Mouse (Mus musculus) heart, postnatal 4 days (tissue): ENCODE results near the gene Nkapd1. TPM values are rescaled to one million over a fixed set of nuclear protein-coding genes. Genes with fewer than 3 reads are reported as not detected.
"Not testable (repeated sequence)": the region's sequence is repeated elsewhere in the genome, so short reads cannot be mapped to it uniquely, and the experiment has no call there.

Source experiments
- DNase-seq: peaks from one replicate; pipeline ENCODE4 v3.0.0; 2021
- total RNA-seq, 2 experiments: library from RNA; stranded (reverse); gene quantifications; 2 replicates each; pipeline ENCODE4 v1.2.3; 2021

The Nkapd1 gene
- total RNA-seq: 10 to 100 TPM; 19.0 to 20.3 TPM

- DNase-seq: peak; percentile 92
Measured at GRCm38 (mm10) chr9:50616766-50617603, at the start of gene Nkapd1, which contains the start of gene Pih1d2. Gene Nkapd1 (minus strand): TSS chr9:50617464. Gene Pih1d2 (plus strand): TSS chr9:50617321.

DNA sequence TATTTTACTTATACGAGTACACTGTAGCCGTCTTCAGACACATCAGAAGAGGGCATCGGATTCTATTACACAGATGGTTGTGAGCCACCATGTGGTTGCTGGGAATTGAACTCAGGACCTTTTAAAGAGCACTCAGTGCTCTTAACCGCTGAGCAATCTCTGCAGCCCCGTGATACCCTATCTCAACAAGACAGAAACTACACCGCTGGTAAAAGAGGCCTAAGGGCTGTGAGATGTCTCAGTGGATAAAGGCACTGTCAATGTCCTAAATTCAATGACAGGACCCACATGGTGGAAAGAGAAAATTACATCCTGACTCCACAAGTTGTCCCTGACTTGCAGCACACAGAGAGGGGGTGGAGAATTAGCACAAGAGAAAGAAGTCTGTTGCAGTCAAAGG lies 49.2 kb upstream of the Nkapd1 start:
- no peak for DNase-seq

GRCm38 (mm10) chr9:50664826-50665225 lies 47.6 kb upstream of the Nkapd1 start:
- no peak for DNase-seq

DNA sequence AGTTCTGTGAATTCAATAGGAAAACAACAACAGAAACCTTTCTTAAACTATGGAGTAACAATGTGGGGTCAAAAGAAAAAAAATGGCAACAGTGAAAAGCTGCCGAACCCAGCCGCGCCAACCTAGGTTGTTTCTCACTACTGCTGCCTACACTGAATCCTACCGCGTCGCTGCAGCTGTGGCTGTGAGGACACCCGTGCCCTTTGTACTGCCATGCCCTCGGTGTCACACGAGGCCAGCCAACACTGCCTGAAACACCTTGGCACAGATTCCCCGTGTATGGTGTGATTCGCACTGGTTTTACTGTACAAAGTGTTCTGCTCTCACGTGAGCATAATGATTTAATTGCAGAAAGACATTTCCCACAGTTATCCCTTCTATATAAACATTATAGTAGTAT lies 43.2 kb upstream of the Nkapd1 start:
- DNase-seq: peak; percentile 49

DNA sequence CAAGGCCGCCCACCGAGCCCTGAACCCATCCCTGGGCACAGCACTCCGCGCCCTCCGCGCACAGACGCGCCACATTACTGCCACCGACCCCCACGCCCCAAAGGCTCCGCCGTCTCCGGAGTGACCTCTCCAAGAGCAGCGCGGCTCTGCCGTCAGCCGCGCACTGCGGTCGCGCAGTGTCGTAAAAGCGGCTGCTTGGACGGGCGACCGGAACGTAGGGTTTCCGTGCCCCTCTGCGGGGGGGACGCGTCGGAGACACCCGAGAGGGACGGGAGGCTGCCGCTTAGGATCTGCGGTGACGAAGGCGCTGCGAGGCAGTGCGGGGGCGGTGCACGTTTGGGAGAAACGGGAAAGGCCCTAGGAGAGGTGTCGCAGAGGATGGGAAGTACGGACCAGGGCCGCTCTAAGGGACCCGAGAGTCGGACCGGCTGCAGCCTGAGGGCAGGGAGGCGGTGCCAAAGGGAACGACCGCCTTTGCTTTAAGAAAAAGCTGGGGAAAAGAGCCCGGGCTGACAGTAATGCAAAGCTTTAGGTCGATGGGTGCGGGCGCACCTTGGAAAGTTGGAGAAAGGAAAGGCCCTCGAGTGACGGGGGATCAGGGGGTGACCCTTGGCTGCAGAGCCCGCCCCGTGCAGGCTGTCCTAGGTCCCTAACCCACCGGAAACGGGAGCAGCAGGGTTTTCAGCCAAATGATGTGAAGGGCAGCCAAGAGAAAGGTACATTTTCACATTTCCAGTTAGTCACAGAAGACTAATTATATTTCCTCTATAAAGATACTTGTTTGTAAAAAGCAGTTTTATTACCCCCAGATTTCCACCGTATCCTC lies 42.3 kb upstream of the Nkapd1 start, which contains the start of gene Dlat:
Gene Dlat, minus strand, starts transcription at position 389 of the 826 bp plus-strand sequence.
- DNase-seq: peak; percentile 86

DNA sequence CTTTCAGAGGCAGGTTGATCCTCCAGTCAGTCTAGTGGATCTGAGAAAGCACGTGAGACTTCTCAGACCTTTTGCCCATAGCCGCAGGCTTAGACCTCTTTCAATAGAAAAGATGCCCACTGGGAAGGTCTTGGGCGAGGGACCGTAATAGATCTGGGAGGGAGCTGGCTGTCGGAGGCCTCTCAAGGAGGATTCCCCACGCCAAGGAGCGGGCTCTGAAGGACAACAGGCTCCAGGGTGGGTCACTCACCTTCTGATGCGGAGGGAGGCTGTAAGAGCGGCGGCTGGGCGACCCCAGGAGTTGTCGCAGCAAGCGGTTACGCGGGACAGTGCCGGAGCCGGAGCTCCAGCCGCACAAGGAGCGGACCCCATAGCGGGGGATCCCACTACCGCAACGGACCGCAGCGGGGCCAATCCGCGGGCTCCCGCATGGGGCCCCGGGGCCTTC lies 41.7 kb upstream of the Nkapd1 start:
- DNase-seq: no peak

DNA sequence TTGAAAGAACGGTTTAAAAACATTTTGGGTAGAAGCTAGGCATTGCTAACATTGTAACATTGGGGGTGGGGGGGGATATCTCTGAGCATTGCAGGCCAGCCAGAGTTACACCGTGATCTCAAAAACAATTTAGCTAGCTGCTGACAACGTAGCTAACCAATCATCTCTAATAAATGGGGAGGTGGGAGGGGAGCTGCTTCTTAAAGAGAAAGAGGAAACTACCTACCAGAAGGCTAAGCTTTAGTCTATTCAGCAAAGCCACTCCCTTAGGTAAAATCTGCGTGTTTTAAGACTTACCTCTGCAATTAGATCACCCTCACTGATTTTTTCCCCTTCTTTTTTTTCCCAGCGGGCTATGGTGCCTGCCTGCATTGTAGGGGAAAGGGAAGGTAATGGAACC lies 41.1 kb upstream of the Nkapd1 start:
- no peak for DNase-seq

- DNase-seq: no peak
Measured at GRCm38 (mm10) chr9:50650503-50650902, 33.2 kb upstream of the Nkapd1 start.

DNA sequence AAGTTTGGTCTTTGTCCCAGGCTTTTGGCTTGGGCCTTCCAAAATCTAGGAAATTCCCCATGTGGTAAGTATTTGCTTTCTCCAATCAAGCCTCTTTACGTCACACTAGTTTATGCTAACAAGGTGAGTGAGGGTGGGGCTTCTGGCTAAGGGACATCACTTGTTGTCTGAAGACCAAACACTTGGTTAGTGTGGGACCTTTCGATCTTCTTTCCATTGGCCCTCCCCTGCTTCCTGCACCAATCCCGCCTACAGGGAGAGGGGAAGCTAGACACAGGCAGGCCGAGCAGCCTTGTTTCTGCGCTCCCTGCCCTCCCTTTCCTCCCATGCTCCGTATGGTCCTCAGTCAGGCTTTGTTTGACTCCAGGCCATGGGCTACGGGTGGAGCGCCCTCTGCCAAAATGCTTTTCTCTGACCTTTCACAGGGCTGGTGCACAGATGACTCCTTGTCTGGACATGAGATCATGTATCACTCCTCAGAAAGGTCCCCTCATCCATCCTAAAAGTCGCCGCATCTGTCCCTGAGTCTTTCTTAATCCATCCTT lies 29.6 kb upstream of the Nkapd1 start:
- DNase-seq: no peak

- DNase-seq: no peak
Measured at GRCm38 (mm10) chr9:50634270-50634669, 17.0 kb upstream of the Nkapd1 start.

DNA sequence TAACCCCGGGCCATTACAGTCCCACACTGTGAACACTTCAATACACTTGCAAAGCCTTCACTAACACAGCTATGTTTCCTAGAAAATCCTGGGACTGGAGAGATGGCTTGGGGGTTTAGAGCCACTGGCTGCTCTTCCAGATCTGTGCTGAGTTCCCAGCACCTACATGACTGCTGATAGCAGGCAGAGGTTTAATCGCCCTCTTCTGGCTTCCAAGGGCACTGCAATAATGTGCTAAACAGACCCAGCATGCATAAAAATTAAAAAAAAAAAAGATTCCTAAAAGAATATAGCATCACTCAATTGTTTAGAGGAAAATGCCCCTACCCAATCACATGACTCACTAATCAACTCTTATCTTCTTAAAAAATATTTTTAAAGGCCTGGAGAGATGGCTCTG lies 15.8 kb upstream of the Nkapd1 start:
- no peak for DNase-seq

GRCm38 (mm10) chr9:50632016-50632688 lies 14.9 kb upstream of the Nkapd1 start:
- no peak for DNase-seq

DNA sequence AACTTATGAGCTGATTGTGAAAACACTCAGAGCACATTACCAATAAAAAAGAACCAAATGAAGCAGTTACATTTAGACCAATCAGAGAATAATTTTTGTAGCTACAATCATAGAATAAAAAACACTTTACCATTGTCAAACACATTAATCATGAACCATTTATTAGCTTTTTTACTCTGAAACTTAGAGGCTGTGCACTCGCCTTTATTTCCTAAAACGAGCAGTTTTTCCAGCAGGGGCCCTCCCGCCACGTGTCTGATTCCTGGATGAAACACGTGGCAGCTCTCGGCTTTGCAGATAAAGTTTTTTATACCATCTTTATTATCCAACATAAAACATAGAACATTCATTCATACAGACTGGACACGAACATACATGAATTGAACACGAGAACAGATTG lies 13.6 kb upstream of the Nkapd1 start:
- DNase-seq: not testable (repeated sequence)

DNA sequence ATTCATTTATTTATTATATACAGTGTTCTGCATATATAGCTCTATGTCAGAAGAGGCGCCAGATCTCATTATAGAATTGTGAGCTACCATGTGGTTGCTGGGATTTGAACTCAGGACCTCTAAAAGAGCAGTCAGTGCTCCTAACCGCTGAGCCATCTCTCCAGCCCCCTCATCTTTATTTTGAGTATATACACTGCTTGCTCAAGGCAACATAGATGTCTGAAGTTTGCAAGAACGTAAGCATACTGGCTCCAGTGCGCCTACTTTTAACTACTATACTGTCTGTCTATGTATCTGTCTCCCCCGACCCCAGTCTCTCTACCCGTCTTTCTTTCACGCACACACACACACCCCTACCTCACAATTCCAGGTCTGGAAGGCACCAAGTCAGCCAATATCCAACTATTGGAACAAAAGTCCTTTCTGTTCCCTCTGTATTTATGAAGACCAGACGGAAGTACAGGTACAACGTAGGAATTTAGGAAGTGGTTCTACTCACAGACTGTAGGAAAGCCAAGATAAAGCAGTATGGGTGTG lies 598 bp upstream of the Nkapd1 start:
- no peak for DNase-seq

GRCm38 (mm10) chr9:50616161-50616560 lies 1.1 kb downstream of the Nkapd1 start:
- no peak for DNase-seq

DNA sequence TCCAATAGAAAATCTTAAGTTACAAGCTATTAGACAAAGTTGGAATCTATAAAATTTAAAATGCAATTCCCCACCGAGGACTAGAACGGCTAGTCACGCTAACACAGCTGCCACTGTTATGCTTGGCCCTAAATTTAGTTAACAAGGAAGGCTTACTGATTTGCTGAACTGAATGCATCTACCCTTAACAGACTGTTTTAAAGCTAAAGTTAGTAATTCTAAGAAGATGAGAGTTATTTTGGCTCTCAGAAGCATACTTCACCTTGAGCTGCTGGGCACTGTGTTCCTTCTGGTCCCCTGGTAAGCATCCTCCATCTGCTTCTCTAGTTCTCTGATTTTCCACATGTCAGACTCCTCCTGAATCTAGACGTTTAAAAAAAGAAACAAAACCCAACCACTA lies 5.1 kb downstream of the Nkapd1 start:
- DNase-seq: no peak

DNA sequence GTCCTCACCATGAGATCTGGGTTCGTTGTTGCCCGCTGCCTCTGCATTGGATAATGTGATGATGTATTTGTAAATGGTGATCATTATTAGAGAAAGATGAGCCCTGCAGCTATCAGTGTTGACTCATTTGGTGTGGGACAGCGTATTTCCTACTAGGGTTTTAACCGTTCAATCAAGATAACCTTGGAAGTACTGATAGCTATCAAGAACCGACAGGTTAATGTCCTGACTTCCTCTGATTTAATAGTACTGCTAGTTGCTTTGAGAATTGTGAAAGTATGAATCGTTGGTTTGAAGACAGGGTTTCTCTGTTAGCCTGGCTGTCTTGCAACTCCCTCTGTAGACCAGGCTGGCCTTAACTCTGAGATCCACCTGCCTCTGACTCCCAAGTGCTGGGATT lies 12.9 kb downstream of the Nkapd1 start:
- no peak for DNase-seq

DNA sequence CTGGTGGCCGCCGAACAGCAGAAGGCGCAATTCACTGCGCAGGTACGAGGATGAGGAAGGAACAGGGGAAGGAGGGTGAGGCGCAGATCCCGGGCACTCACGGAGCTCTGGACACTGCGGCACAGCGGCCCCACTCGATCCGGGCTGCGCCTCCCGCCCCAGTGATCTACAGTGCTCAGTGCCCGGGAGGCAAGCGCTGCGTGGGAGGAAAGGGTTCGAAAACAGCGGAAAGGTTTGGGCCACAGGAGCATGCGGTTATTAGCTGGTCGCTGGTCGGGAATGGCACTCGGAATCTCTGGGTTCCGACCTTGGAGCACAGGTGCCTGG lies 13.3 kb downstream of the Nkapd1 start:
- no peak for DNase-seq

DNA sequence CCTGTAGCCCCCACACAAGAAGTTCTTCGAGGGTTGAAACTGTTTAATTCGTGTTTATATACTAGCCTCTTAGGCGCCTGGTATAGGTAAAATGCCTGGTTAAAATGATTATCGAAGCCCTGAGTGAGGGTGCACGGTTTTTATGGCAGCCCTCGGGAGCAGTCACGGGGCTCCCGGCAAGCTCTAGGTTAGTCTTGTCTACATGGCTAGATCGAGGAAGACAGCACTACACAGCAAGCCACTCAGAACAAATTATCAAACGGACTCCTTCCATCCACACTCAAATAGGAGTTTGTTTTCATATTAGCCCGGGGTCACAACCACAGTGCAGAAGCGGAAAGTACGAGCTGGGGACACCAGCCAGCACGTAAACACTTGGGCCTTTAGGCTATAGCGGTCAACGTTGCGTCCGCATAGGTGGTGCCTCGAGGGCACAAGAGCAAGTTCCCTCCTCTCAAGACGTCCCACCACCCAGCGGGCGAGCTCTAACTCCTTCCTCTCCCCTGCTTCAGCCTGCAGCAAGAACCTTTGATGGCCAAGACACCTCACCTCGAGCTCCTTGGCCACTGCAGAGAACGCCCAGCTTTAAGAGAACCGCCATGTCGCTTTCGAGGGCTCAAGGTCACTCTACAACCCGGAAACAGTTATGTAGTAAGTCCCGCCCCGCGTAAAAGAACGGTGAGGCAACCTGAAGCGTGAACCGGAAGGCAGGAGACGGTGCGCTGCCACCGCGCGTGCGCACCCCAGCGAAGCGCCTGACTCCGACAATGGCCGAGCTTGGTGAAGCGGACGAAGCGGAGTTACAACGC lies 13.9 kb downstream of the Nkapd1 start, which contains the start of the genes Sdhd and Timm8b:
Gene Sdhd, minus strand, starts transcription at position 624 of the 809 bp plus-strand sequence.
Gene Timm8b, plus strand, starts transcription at position 722 of the 809 bp plus-strand sequence.
- DNase-seq: peak; percentile 94

DNA sequence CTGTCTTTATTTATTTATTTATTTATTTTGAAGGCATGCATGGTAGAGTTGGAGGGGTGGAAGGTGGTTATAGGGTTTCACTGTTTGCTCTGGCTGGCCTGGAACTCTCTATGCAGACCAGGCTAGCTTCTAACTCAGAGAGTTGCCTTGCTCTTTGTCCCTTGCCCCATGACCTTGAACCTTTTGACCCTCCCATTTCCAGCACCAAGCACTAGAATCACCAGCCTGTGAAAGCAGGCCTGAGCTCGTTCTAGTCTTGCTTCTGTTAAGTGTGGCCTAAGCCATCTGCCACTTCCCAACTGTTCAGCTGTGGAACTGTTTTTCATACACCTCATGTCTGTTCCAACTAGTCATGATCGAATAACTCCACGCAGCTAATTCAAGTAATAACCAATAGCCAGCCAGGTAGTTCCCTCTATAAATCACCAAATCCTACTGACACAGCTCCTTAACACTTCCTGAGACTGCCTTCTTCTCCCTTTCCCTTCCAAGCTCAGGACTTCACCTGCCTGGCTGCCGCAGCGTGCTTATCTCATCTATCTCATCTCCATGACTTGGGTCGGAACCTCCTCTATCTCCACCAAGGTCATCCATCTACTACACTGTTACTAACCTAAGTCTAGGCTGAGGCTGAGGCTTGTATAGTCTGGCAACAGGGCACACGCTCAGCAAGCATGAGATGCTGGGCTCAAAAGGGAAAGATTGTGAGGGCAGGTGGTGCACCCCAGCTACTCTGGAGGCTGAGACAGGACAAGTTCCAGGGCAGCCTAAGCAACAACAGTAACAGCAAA lies 15.0 kb downstream of the Nkapd1 start:
- DNase-seq: no peak
